Mouse (Mus musculus): ENCODE results near the gene Gzmf. TPM values are rescaled to one million over a fixed set of nuclear protein-coding genes. Genes with fewer than 3 reads are reported as not detected.

Gene Gzmf
- total and polyA plus RNA-seq, 3 experiments, result not detected

- H3K9ac ChIP-seq (ENCODE audit: control insufficient read depth, low read depth, low read length, poor library complexity, severe bottlenecking), result no peak overlapping the region
- H3K4me1 ChIP-seq (ENCODE audit: control insufficient read depth in 1 of 2, insufficient read depth in 2 of 2, low read length in 2 of 2), result no peaks in the 10 kb centered on the region
- no peaks in the 10 kb centered on the region for H3K79me2 ChIP-seq (ENCODE audit: control insufficient read depth, insufficient read depth, low read length, poor library complexity)
- no peaks in the 10 kb centered on the region for H3K36me3 ChIP-seq (ENCODE audit: control insufficient read depth in 1 of 2, insufficient read depth in 2 of 2, low read length in 2 of 2)
- no peaks in the 10 kb centered on the region for H3K9me3 ChIP-seq (replicated peaks; ENCODE audit: insufficient read depth, low read length)
- H3K27ac ChIP-seq (ENCODE audit: control insufficient read depth, low read depth, low read length), result no peak overlapping the region
- peaks cover 5 to 21% of the 10 kb centered on the region in 2 experiments for H3K27me3 ChIP-seq (ENCODE audit: control insufficient read depth in 1 of 2, insufficient read depth in 2 of 2, low read length in 2 of 2)
- no peak overlapping the region for H3K4me3 ChIP-seq (ENCODE audit: control insufficient read depth in 1 of 2, insufficient read depth in 1 of 2, low read depth in 2 of 2, low read length in 2 of 2)
- no peak for DNase-seq (ENCODE audit: low read depth, low spot score)
- TF ChIP-seq MEF2A (IDR thresholded peaks at IDR 0.05; ENCODE audit: extremely low read depth, insufficient replicate concordance, low read depth, low read length, poor library complexity, severe bottlenecking) (no peak), ZMIZ1 (IDR thresholded peaks at IDR 0.05; ENCODE audit: low read depth, low read length) (no peak), JUND (IDR thresholded peaks at IDR 0.05; ENCODE audit: low read depth, low read length) (no peak), GATA1 (IDR thresholded peaks at IDR 0.05; ENCODE audit: low read depth, low read length) (no peak), POLR2A (IDR thresholded peaks at IDR 0.05; ENCODE audit: control insufficient read depth in 1 of 2, insufficient read depth in 1 of 2, low read depth in 1 of 2, low read length in 2 of 2, poor library complexity in 1 of 2) (no peak), MAX (IDR thresholded peaks at IDR 0.05; ENCODE audit: low read length) (no peak), ETS1 (IDR thresholded peaks at IDR 0.05; ENCODE audit: low read depth, low read length) (no peak), E2F4 (IDR thresholded peaks at IDR 0.05; ENCODE audit: borderline replicate concordance, low read depth, low read length) (no peak)
Observed at GRCm38 (mm10) chr14:56173396-56173795, 37.8 kb downstream of the Gzmf start.

GRCm38 (mm10) chr14:56172744-56173143, 38.5 kb downstream of the Gzmf start:
- peaks cover 5 to 21% of the 10 kb centered on the region in 2 experiments for H3K27me3 ChIP-seq (ENCODE audit: control insufficient read depth in 1 of 2, insufficient read depth in 2 of 2, low read length in 2 of 2)
- TF ChIP-seq CHD1 (IDR thresholded peaks at IDR 0.05; ENCODE audit: low read depth, low read length), result no peak
- TF ChIP-seq GABPA (IDR thresholded peaks at IDR 0.05; ENCODE audit: low read depth, low read length), result no peak
- no peak for TF ChIP-seq TBP (IDR thresholded peaks at IDR 0.05; ENCODE audit: low read depth, low read length)
- TF ChIP-seq MYC (IDR thresholded peaks at IDR 0.05; ENCODE audit: low read depth, low read length), result no peak
- TF ChIP-seq ZNF384 (IDR thresholded peaks at IDR 0.05; ENCODE audit: low read depth, low read length), result no peak
- peak; percentile 35 for TF ChIP-seq RAD21 (IDR thresholded peaks at IDR 0.05; ENCODE audit: low read depth, low read length)
- no peak for TF ChIP-seq MAFK (IDR thresholded peaks at IDR 0.05; ENCODE audit: borderline replicate concordance, low read depth, low read length)
- TF ChIP-seq POLR2AphosphoS2 (IDR thresholded peaks at IDR 0.05; ENCODE audit: low read length), result no peak
- TF ChIP-seq HCFC1 (IDR thresholded peaks at IDR 0.05; ENCODE audit: low read depth, low read length), result no peak
- peak; percentile 34 to 58 (median 53); a peak in 5 of 6 replicates for TF ChIP-seq CTCF (IDR thresholded peaks at IDR 0.05 in 2 of 3, conservative IDR thresholded peaks at IDR 0.05 in 1 of 3; ENCODE audit: control insufficient read depth in 1 of 3, insufficient read depth in 1 of 3, low read depth in 2 of 3, low read length in 3 of 3, poor library complexity in 1 of 3, severe bottlenecking in 1 of 3)
- no peak for TF ChIP-seq MEF2A (IDR thresholded peaks at IDR 0.05; ENCODE audit: extremely low read depth, insufficient replicate concordance, low read depth, low read length, poor library complexity, severe bottlenecking)
- TF ChIP-seq ZKSCAN1 (IDR thresholded peaks at IDR 0.05; ENCODE audit: low read depth, low read length), result no peak
- TF ChIP-seq SIN3A (IDR thresholded peaks at IDR 0.05; ENCODE audit: low read length), result no peak
- TF ChIP-seq JUND (IDR thresholded peaks at IDR 0.05; ENCODE audit: low read depth, low read length), result no peak
- TF ChIP-seq NRF1 (IDR thresholded peaks at IDR 0.05; ENCODE audit: insufficient read depth, low read depth, low read length, poor library complexity, severe bottlenecking), result no peak
- no peak for TF ChIP-seq EP300 (IDR thresholded peaks at IDR 0.05; ENCODE audit: low read depth in 1 of 2, low read length in 2 of 2)
- TF ChIP-seq SMC3 (IDR thresholded peaks at IDR 0.05; ENCODE audit: low read depth, low read length), result peak; percentile 39
- TF ChIP-seq MAX (IDR thresholded peaks at IDR 0.05; ENCODE audit: low read length), result no peak
- no peak overlapping the region for H3K27ac ChIP-seq (ENCODE audit: control insufficient read depth, low read depth, low read length)
- no peak overlapping the region for H3K9ac ChIP-seq (ENCODE audit: control insufficient read depth, low read depth, low read length, poor library complexity, severe bottlenecking)
- no peaks in the 10 kb centered on the region for H3K36me3 ChIP-seq (ENCODE audit: control insufficient read depth in 1 of 2, insufficient read depth in 2 of 2, low read length in 2 of 2)
- H3K9me3 ChIP-seq (replicated peaks; ENCODE audit: insufficient read depth, low read length), result no peaks in the 10 kb centered on the region
- no peak overlapping the region for H3K4me3 ChIP-seq (ENCODE audit: control insufficient read depth in 1 of 2, insufficient read depth in 1 of 2, low read depth in 2 of 2, low read length in 2 of 2)
- no peaks in the 10 kb centered on the region for H3K79me2 ChIP-seq (ENCODE audit: control insufficient read depth, insufficient read depth, low read length, poor library complexity)
- no peaks in the 10 kb centered on the region for H3K4me1 ChIP-seq (ENCODE audit: control insufficient read depth in 1 of 2, insufficient read depth in 2 of 2, low read length in 2 of 2)
- peak; percentile 39 for DNase-seq (ENCODE audit: low read depth, low spot score)

Measured in MEL (cell line).